Mouse (Mus musculus): ENCODE results near the gene Onecut1. TPM values are rescaled to one million over a fixed set of nuclear protein-coding genes. Genes with fewer than 3 reads are reported as not detected.

The Onecut1 gene
- polyA plus RNA-seq, 1 experiment: 0.06 TPM

GRCm38 (mm10) chr9:74853191-74854072, 8.3 kb upstream of the Onecut1 start:
- no peak for DNase-seq (ENCODE audit: low read depth in 1 of 2, low spot score in 2 of 2)
- Histone ChIP-seq H3K36me3 (ENCODE audit: control insufficient read depth, insufficient read depth, low read length) (no peaks in the 10 kb centered on the region), H3K27ac (ENCODE audit: insufficient read depth, low read length) (no peak overlapping the region), H3K4me1 (ENCODE audit: control insufficient read depth, insufficient read depth, insufficient read length) (peaks cover 4% of the 10 kb centered on the region), H3K4me3 (ENCODE audit: extremely low read depth, insufficient read depth, insufficient read length) (no peak overlapping the region), H3K27me3 (ENCODE audit: control insufficient read depth, insufficient read depth, low read length) (peaks cover 33% of the 10 kb centered on the region)
- WGBS: 5% methylated on average over 28 of the region's 28 CpGs
- TF ChIP-seq POLR2A (IDR thresholded peaks at IDR 0.05; ENCODE audit: low read depth, low read length) (no peak), CTCF (IDR thresholded peaks at IDR 0.05; ENCODE audit: extremely low read depth, insufficient read depth, insufficient read length, insufficient replicate concordance) (no peak)

- H3K4me1 ChIP-seq (ENCODE audit: control insufficient read depth, insufficient read depth, insufficient read length): peaks cover 2% of the 10 kb centered on the region
- no peak overlapping the region for H3K27ac ChIP-seq (ENCODE audit: insufficient read depth, low read length)
- 8% methylated on average over 25 of the region's 25 CpGs for WGBS
- H3K36me3 ChIP-seq (ENCODE audit: control insufficient read depth, insufficient read depth, low read length): no peaks in the 10 kb centered on the region
- no peak overlapping the region for H3K4me3 ChIP-seq (ENCODE audit: extremely low read depth, insufficient read depth, insufficient read length)
- H3K27me3 ChIP-seq (ENCODE audit: control insufficient read depth, insufficient read depth, low read length): peaks cover 28% of the 10 kb centered on the region
- TF ChIP-seq POLR2A (IDR thresholded peaks at IDR 0.05; ENCODE audit: low read depth, low read length): no peak
- no peak for DNase-seq (ENCODE audit: low read depth in 1 of 2, low spot score in 2 of 2)
Measured at GRCm38 (mm10) chr9:74854073-74854591, 7.6 kb upstream of the Onecut1 start.

DNA sequence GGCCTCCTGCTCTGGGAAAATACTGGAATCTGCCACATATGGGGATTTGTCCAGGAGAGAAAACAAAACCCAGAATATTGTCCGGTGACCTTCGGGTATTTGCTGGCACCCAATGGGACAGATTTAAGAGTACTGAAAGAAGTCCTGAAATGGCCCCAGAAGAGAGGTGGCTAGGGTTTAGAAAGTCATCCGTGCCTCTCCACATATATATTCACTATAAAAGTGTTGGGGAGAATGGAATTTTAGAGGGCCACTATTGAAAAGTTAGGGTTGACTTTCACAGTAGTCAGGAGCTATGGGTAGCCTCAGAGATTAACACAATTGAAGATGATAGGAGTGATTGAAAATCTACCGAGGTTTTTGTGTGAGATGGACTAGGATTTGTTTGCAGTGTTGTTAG, 6.3 kb upstream of the Onecut1 start:
- 11% methylated on average over 4 of the region's 4 CpGs for WGBS
- TF ChIP-seq CTCF (IDR thresholded peaks at IDR 0.05; ENCODE audit: extremely low read depth, insufficient read depth, insufficient read length, insufficient replicate concordance) (no peak), POLR2A (IDR thresholded peaks at IDR 0.05; ENCODE audit: low read depth, low read length) (no peak)
- peaks cover 26% of the 10 kb centered on the region for H3K27me3 ChIP-seq (ENCODE audit: control insufficient read depth, insufficient read depth, low read length)

DNA sequence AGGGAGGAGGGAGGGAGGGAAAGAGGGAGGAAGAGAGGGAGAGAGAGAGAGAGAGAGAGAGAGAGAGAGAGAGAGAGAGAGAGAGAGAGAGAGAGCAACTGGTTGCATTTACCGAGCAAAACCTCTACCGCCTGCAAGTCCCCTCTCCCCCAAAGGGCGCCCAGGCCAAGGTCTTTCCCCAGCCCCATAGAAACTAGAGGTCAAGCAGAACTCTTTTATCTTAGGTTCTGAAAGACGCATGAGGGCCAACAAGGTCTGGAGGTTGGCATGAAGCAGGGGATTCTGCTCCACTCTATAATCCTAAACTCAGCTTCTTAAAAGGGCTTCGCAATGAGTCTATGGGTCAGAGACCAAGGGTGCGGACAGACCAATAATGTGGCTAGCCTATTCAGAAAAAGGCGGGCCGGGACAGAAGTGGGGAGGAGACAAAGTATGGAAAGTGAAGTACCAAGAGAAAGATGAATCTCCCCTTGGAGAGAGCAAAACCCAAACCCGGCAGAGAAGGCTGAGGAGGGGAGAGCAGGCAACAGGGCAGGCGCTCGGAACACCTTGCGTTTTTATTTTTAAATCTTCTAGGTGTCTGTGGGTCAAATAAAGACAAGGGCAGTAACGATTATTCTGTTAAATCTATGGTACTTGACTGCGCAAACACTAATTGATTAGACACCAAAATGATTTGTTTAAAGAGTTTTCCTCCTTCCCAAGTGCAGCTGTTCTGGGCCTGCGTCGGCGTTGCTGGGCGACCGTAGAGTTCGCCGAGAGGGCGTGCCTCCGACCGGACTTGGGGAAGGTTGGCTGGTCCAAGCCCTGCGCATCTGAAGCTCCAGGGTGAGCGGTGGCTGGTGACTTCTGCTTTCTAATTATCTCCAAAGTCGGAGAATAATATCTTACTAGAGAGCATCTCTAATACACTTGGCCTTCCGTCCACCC, 4.9 kb upstream of the Onecut1 start:
- no peaks in the 10 kb centered on the region for H3K36me3 ChIP-seq (ENCODE audit: control insufficient read depth, insufficient read depth, low read length)
- no peak overlapping the region for H3K4me3 ChIP-seq (ENCODE audit: extremely low read depth, insufficient read depth, insufficient read length)
- H3K27me3 ChIP-seq (ENCODE audit: control insufficient read depth, insufficient read depth, low read length): peaks cover 33% of the 10 kb centered on the region
- H3K27ac ChIP-seq (ENCODE audit: insufficient read depth, low read length): no peak overlapping the region
- no peak for DNase-seq (ENCODE audit: low read depth in 1 of 2, low spot score in 2 of 2)
- TF ChIP-seq CTCF (IDR thresholded peaks at IDR 0.05; ENCODE audit: extremely low read depth, insufficient read depth, insufficient read length, insufficient replicate concordance) (no peak), POLR2A (IDR thresholded peaks at IDR 0.05; ENCODE audit: low read depth, low read length) (no peak)
- no peaks in the 10 kb centered on the region; the same call in 1 of the 2 replicates for H3K4me1 ChIP-seq (ENCODE audit: control insufficient read depth, insufficient read depth, insufficient read length)
- WGBS: 9% methylated on average over 28 of the region's 28 CpGs

More for the DNA sequence above, 6.3 kb upstream of the Onecut1 start:
- Histone ChIP-seq H3K27ac (ENCODE audit: insufficient read depth, low read length) (no peak overlapping the region), H3K4me3 (ENCODE audit: extremely low read depth, insufficient read depth, insufficient read length) (no peak overlapping the region), H3K36me3 (ENCODE audit: control insufficient read depth, insufficient read depth, low read length) (no peaks in the 10 kb centered on the region), H3K4me1 (ENCODE audit: control insufficient read depth, insufficient read depth, insufficient read length) (no peaks in the 10 kb centered on the region)
- DNase-seq (ENCODE audit: low read depth in 1 of 2, low spot score in 2 of 2): no peak

GRCm38 (mm10) chr9:74857508-74857840, 4.2 kb upstream of the Onecut1 start:
- TF ChIP-seq CTCF (IDR thresholded peaks at IDR 0.05; ENCODE audit: extremely low read depth, insufficient read depth, insufficient read length, insufficient replicate concordance): no peak
- TF ChIP-seq POLR2A (IDR thresholded peaks at IDR 0.05; ENCODE audit: low read depth, low read length): no peak
- DNase-seq (ENCODE audit: low read depth in 1 of 2, low spot score in 2 of 2): no peak
- Histone ChIP-seq H3K4me1 (ENCODE audit: control insufficient read depth, insufficient read depth, insufficient read length) (peaks cover 5% of the 10 kb centered on the region; the same call in 1 of the 2 replicates), H3K36me3 (ENCODE audit: control insufficient read depth, insufficient read depth, low read length) (no peaks in the 10 kb centered on the region), H3K4me3 (ENCODE audit: extremely low read depth, insufficient read depth, insufficient read length) (no peak overlapping the region), H3K27me3 (ENCODE audit: control insufficient read depth, insufficient read depth, low read length) (peaks cover 37% of the 10 kb centered on the region), H3K27ac (ENCODE audit: insufficient read depth, low read length) (no peak overlapping the region)
- WGBS: 8% methylated on average over 7 of the region's 7 CpGs

- Histone ChIP-seq H3K4me3 (ENCODE audit: extremely low read depth, insufficient read depth, insufficient read length) (no peak overlapping the region), H3K27me3 (ENCODE audit: control insufficient read depth, insufficient read depth, low read length) (peaks cover 40% of the 10 kb centered on the region), H3K27ac (ENCODE audit: insufficient read depth, low read length) (no peak overlapping the region), H3K4me1 (ENCODE audit: control insufficient read depth, insufficient read depth, insufficient read length) (peaks cover 8% of the 10 kb centered on the region), H3K36me3 (ENCODE audit: control insufficient read depth, insufficient read depth, low read length) (no peaks in the 10 kb centered on the region)
- TF ChIP-seq POLR2A (IDR thresholded peaks at IDR 0.05; ENCODE audit: low read depth, low read length) (no peak), CTCF (IDR thresholded peaks at IDR 0.05; ENCODE audit: extremely low read depth, insufficient read depth, insufficient read length, insufficient replicate concordance) (no peak)
- DNase-seq (ENCODE audit: low read depth in 1 of 2, low spot score in 2 of 2): no peak
- WGBS: 13% methylated on average over 5 of the region's 5 CpGs
Measured at GRCm38 (mm10) chr9:74858111-74858510, 3.6 kb upstream of the Onecut1 start.
